Mouse (Mus musculus) limb, embryonic 14.5 days (tissue): ENCODE measurements around the gene Lrfn3. TPM values are rescaled to one million over a fixed set of nuclear protein-coding genes. Genes with fewer than 3 reads are reported as not detected.

ENCODE experiments used
- ATAC-seq: fragments of 200-750 bp; cut with Nextera tagmentation; 2 replicates; pipeline ENCODE4 v1.8.0; 2017; ENCODE audit warnings: low read depth, moderate number of reproducible peaks, moderate TSS enrichment; ENCODE audit not compliant: low FRiP score
- DNase-seq: peaks from one replicate; pipeline ENCODE4 v3.0.0-alpha.2; 2015; ENCODE audit warnings: low spot score
- H3K27ac ChIP-seq: fragments of 300-500 bp; sonication (generic); replicated peaks from 2 replicates; pipeline ENCODE4 v1.5.1; 2014; ENCODE audit warnings: low read depth, mild to moderate bottlenecking, low read length, moderate library complexity, mixed read lengths
- H3K27me3 ChIP-seq: fragments of 300-500 bp; sonication (generic); 2 replicates; pipeline ENCODE4 v1.6.1; 2014; ENCODE audit warnings: low read length, mixed read lengths; ENCODE audit not compliant: control insufficient read depth, insufficient read depth
- H3K36me3 ChIP-seq: fragments of 300-500 bp; sonication (generic); 2 replicates; pipeline ENCODE4 v1.6.1; 2014; ENCODE audit warnings: mild to moderate bottlenecking, low read length, moderate library complexity, mixed read lengths; ENCODE audit not compliant: control insufficient read depth, insufficient read depth
- H3K4me1 ChIP-seq: fragments of 300-500 bp; sonication (generic); 2 replicates; pipeline ENCODE4 v1.6.1; 2014; ENCODE audit warnings: antibody characterized with exemption, low read length, mixed read lengths; ENCODE audit not compliant: control insufficient read depth, insufficient read depth
- H3K4me2 ChIP-seq: fragments of 300-500 bp; sonication (generic); replicated peaks from 2 replicates; pipeline ENCODE4 v1.6.1; 2014; ENCODE audit warnings: low read depth, mild to moderate bottlenecking, low read length, moderate library complexity; ENCODE audit not compliant: severe bottlenecking
- H3K4me3 ChIP-seq: fragments of 300-500 bp; sonication (generic); replicated peaks from 2 replicates; pipeline ENCODE4 v1.5.1; 2014; ENCODE audit warnings: low read length
- H3K9ac ChIP-seq: fragments of 300-500 bp; sonication (generic); 2 replicates; pipeline ENCODE4 v1.6.1; 2014; ENCODE audit warnings: mild to moderate bottlenecking, low read depth, low read length, moderate library complexity; ENCODE audit not compliant: severe bottlenecking
- H3K9me3 ChIP-seq: fragments of 300-500 bp; sonication (generic); 2 replicates; pipeline ENCODE4 v1.6.1; 2016; ENCODE audit warnings: low read length; ENCODE audit not compliant: control insufficient read depth
- POLR2A ChIP-seq: fragments of 200-500 bp; IDR thresholded peaks from 2 replicates; pipeline ENCODE4 v1.8.0; 2012; ENCODE audit warnings: inconsistent platforms, mild to moderate bottlenecking, moderate library complexity, borderline replicate concordance; ENCODE audit not compliant: insufficient read depth, insufficient read length; ENCODE audit errors: extremely low read depth
- WGBS: fragments of 180-500 bp; shearing (Covaris S2); extraction: QIAGEN DNeasy Blood & Tissue Kit; methylation state at CpG from one replicate; pipeline ENCODE4 v1.1.7; 2014; 5-methylcytosine and 5-hydroxymethylcytosine counted together
- polyA plus RNA-seq, 2 experiments: library from polyadenylated mRNA; depleted of rRNA in 1 of 2; stranded (reverse) in 1 of 2; unstranded in 1 of 2; fragments of >200 nt; fragmentation: Nextera tagmentation in 1 of 2; extraction: Ambion mirVana in 1 of 2; gene quantifications; 2 replicates each; pipeline versions ENCODE4 v1.2.1 to v1.2.3; 2012 to 2014

The Lrfn3 gene
- polyA plus RNA-seq, 2 experiments: 6.9 to 11.5 TPM

- ATAC-seq (no peak), DNase-seq (no peak)
- 77% methylated on average over 7 of the region's 7 CpGs for WGBS
- H3K27ac ChIP-seq: no peak overlapping the region
- TF ChIP-seq POLR2A: no peak
- peaks cover 23% of the 10 kb centered on the region for H3K36me3 ChIP-seq
- no peaks in the 10 kb centered on the region for H3K9me3 ChIP-seq
- no peak overlapping the region for H3K4me3 ChIP-seq
- no peaks in the 10 kb centered on the region for H3K27me3 ChIP-seq
- no peak overlapping the region for H3K4me2 ChIP-seq
- no peak overlapping the region for H3K9ac ChIP-seq
- peaks cover 16% of the 10 kb centered on the region for H3K4me1 ChIP-seq
Measured at GRCm38 (mm10) chr7:30358378-30359186, 4.0 kb downstream of the Lrfn3 start.

GRCm38 (mm10) chr7:30354059-30354458 lies 8.5 kb downstream of the Lrfn3 start:
- Histone ChIP-seq H3K4me2 (no peak overlapping the region), H3K27ac (no peak overlapping the region), H3K36me3 (peaks cover 14% of the 10 kb centered on the region), H3K9ac (no peak overlapping the region), H3K4me1 (no peaks in the 10 kb centered on the region), H3K9me3 (no peaks in the 10 kb centered on the region), H3K27me3 (no peaks in the 10 kb centered on the region), H3K4me3 (no peak overlapping the region)
- TF ChIP-seq POLR2A: no peak
- ATAC-seq: no peak
- WGBS: 69% methylated on average over 4 of the region's 4 CpGs
- no peak for DNase-seq

GRCm38 (mm10) chr7:30353279-30353822 lies 9.2 kb downstream of the Lrfn3 start:
- no peak for TF ChIP-seq POLR2A
- DNase-seq (peak; percentile 71), ATAC-seq (no peak; the same call in 1 of the 2 replicates)
- Histone ChIP-seq H3K36me3 (peaks cover 14% of the 10 kb centered on the region), H3K4me3 (no peak overlapping the region), H3K9ac (no peak overlapping the region), H3K4me1 (no peaks in the 10 kb centered on the region), H3K27me3 (peaks cover 4% of the 10 kb centered on the region; the same call in 1 of the 2 replicates), H3K4me2 (no peak overlapping the region), H3K9me3 (no peaks in the 10 kb centered on the region), H3K27ac (no peak overlapping the region)
- WGBS: 11% methylated on average over 6 of the region's 6 CpGs

GRCm38 (mm10) chr7:30347828-30348227 lies 14.7 kb downstream of the Lrfn3 start:
- TF ChIP-seq POLR2A: no peak
- WGBS: 3% methylated on average over 30 of the region's 30 CpGs
- Histone ChIP-seq H3K4me1 (no peaks in the 10 kb centered on the region), H3K4me3 (no peak overlapping the region), H3K4me2 (no peak overlapping the region), H3K27me3 (peaks cover 19% of the 10 kb centered on the region), H3K9ac (no peak overlapping the region), H3K36me3 (no peaks in the 10 kb centered on the region), H3K9me3 (no peaks in the 10 kb centered on the region), H3K27ac (no peak overlapping the region)
- ATAC-seq (no peak), DNase-seq (peak; percentile 54)

GRCm38 (mm10) chr7:30346635-30347379 lies 15.8 kb downstream of the Lrfn3 start:
- 28% methylated on average over 21 of the region's 21 CpGs for WGBS
- peak; percentile 90 for DNase-seq
- H3K4me3 ChIP-seq: no peak overlapping the region
- no peaks in the 10 kb centered on the region for H3K4me1 ChIP-seq
- ATAC-seq: no peak
- H3K4me2 ChIP-seq: no peak overlapping the region
- no peaks in the 10 kb centered on the region for H3K36me3 ChIP-seq
- H3K9ac ChIP-seq: no peak overlapping the region
- TF ChIP-seq POLR2A: no peak
- no peaks in the 10 kb centered on the region for H3K9me3 ChIP-seq
- peaks cover 19% of the 10 kb centered on the region for H3K27me3 ChIP-seq
- H3K27ac ChIP-seq: no peak overlapping the region
